Mouse (Mus musculus): ENCODE measurements around the gene Crocc.

The Crocc gene

GRCm38 (mm10) chr4:141020811-141021613, 39.3 kb downstream of the Crocc start:
- DNase-seq (ENCODE audit: low spot score in 2 of 2) = no peak

- no peak for DNase-seq (ENCODE audit: low spot score in 2 of 2)
These were observed 40.1 kb downstream of the Crocc start for GRCm38 (mm10) chr4:141020220-141020619.

GRCm38 (mm10) chr4:141017657-141018436, 42.5 kb downstream of the Crocc start:
- no peak for DNase-seq (ENCODE audit: low spot score in 2 of 2)

DNA sequence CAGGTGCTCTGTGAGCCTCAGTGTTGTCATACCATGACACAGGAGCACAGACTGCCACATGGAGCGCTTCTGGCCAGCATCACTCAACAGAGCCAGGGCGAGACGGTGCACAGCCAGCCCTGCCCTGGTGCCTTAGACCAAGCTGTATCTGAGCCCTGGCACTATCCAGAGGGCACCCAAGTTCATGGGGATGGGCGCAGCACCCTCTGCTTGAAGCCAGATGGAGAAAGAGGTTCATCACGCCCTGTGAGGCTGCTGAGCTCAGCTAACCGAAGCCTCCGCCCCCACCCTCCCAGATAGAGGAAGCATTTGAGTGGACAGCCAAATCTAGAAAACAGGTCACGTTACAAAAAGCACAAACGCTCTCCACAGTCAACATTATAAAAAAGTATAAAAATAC, 44.0 kb downstream of the Crocc start:
- peak in 1 of 2 experiments; percentile 53 for DNase-seq (ENCODE audit: low spot score in 2 of 2)

GRCm38 (mm10) chr4:141015356-141015755, 45.0 kb downstream of the Crocc start:
- DNase-seq (ENCODE audit: low spot score in 2 of 2) = no peak

DNA sequence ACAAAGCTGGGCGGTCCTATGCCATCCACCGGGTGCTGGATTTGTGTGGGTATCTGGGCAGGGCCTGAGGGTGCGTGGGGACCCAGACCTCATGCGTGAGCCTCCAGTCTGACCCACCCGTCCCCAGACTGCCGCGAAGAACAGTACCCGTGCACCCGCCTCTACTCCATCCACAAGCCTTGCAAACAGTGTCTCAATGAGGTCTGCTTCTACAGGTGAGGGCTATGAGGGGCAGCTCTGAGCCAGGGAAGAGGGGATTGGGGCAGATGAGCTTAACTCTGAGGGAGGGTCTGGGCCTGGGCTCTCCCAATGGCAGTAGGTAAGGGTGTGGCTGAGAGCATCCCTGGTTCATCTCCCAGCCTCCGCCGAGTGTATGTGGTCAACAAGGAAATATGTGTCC, 45.5 kb downstream of the Crocc start:
- no peak for DNase-seq (ENCODE audit: low spot score in 2 of 2)

- no peak for DNase-seq (ENCODE audit: low spot score in 2 of 2)
These were observed 46.2 kb downstream of the Crocc start for GRCm38 (mm10) chr4:141014114-141014513.

DNA sequence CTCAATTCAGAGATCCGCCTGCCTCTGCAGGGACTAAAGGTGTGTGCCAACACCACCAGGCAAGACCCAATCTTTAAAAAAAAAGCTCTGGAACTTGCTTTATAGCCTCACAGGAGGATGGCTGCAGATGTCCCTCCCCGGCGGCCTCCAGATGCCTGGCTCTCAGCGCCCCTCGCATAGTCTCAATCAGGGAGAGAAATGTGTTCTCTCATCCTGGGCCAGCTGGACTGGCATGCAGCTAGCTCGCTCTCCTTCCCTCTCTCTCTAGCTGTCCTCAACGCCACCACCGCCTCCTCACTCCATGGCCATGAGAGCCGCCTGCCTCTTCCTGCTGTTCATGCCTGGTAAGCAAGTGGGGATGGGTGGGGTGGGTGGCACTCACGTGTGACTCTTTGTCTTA, 47.8 kb downstream of the Crocc start:
- no peak for DNase-seq (ENCODE audit: low spot score in 2 of 2)

- no peak for DNase-seq (ENCODE audit: low spot score in 2 of 2)
These were observed 48.6 kb downstream of the Crocc start for GRCm38 (mm10) chr4:141011556-141012328.

DNA sequence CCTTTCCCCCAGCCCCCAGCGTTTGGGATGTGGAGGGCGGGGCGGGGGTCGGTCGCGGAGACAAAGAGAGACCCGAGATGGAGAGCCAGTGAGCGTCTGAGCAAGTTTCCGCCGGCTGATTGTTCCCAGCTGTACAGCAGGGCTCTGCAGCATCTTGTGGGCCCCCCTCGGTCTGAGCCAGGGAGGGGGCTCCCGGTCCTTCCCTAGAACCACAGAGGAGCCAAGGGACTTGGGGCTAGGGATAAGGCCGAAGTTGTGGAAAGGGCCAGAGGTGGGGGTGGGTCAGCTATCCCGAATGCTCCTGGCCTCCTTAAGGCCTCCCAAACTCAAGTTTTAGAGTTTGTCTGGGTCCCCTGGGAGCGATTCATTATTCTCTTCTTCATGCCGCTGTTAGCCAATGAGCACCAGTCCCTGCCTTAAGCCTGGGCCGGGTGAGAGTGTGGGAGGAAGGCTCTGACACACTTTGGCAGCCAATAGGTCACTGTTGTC, 49.4 kb downstream of the Crocc start:
- DNase-seq (ENCODE audit: low spot score in 2 of 2) = no peak

DNA sequence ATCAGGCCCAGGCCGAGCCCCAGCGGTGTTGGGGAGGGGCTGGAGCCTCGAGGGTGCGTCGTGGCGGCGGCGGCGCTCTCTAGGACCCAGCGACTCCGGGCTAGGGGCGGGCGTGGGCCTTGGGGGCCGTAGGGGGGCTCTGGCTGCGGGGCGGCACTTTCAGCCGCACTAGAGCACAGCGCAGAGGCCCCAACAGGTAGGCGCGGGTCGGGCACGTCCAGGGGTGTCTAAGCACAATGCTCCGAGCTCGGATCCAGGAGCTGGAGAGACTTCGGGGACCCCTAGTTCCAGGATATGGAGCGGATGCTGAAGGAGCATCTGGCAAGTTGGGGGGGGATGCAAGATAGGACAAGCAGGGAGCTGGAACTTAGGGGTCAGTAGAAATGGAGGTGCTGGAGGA, 49.8 kb downstream of the Crocc start:
- DNase-seq (ENCODE audit: low spot score in 2 of 2) = no peak

DNA sequence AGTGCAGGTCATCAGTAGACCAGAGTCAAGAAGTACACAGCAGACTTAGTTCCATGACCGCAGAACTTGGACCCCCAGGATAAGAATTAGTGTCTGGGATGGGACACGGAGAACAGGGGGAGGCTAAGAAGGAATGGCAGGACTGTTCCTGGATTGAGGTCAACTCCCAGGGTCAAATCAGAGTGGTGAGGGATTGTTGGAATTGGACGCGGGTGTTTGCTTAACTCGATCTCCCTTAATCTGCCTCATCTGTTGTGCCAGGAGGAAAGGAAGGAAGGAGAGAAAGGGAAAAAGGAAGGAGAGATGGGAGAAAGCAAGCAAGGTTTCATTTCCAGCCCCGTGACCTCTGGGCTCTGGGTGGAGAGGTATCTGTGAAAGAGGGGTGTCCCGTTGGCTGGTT, 50.2 kb downstream of the Crocc start, which contains the start of gene Mfap2:
Mfap2 (plus strand) TSS at position 301 of the 400 bp plus-strand sequence.
- DNase-seq (ENCODE audit: low spot score in 2 of 2) = no peak

DNA sequence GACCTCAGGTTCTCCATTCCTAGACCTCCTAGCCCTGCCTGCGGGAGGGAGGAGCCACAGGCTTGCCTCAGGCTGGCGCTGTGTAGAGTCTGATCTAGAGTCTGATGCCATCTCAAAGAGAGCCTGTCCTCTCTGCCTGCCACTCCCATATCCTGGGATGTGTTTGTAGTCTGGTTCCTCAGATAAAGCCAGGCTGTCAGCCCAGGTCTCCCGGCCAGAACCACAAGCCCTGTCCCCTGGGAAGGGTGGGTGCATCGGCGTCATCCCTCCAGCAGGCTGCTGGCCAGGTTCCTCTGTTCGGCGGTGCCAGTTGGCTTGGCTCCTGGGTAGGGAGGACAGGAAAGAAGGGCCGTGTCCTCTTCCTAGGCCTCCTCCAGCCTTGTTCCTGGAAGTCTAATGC, 52.3 kb downstream of the Crocc start:
- DNase-seq (ENCODE audit: low spot score in 2 of 2) = no peak

DNA sequence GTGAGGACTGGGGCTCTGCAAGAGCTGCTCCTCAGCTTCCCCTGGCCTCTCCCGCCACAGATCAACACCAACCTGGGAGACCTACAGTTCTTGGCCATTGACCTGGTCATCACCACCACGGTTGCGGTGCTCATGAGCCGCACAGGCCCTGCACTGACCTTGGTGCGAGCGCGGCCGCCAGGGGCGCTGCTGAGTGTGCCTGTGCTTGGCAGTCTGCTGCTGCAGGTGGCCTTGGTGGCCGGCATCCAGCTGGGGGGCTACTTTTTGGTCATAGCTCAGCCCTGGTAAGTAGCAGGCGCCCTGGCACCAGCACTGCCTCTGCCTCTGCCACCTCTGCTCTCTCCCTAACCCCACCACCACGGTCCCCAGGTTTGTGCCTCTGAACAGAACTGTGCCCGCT, 54.4 kb downstream of the Crocc start:
- no peak for DNase-seq (ENCODE audit: low spot score in 2 of 2)

DNA sequence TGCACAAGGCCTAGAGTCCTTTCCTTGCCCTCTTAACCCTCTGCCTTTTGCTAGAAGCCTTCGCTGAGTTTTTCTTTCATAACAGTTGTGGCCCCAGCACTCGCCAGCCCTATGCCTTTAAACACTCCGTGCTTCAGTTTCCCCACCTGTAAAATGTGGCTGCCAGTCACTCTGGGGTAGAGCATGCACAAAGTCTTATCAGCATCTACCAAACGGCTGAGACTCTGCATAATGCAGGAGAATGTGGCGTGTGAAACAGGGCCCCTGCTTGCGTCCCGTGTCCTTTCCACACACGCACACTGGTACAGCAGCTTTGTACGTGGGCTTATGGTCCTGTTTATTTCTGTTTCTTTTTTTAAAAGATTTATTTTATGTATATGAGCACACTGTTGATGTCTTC, 63.5 kb downstream of the Crocc start:
- DNase-seq (ENCODE audit: low spot score in 2 of 2) = no peak

- DNase-seq (ENCODE audit: low spot score in 2 of 2) = no peak
These were observed 64.5 kb downstream of the Crocc start for GRCm38 (mm10) chr4:140995811-140996210.

GRCm38 (mm10) chr4:140993846-140994245, 66.5 kb downstream of the Crocc start:
- no peak for DNase-seq (ENCODE audit: low spot score in 2 of 2)

- no peak for DNase-seq (ENCODE audit: low spot score in 2 of 2)
These were observed 68.1 kb downstream of the Crocc start for GRCm38 (mm10) chr4:140992215-140992614.

- DNase-seq (ENCODE audit: low spot score in 2 of 2) = no peak
These were observed 70.9 kb downstream of the Crocc start for GRCm38 (mm10) chr4:140989447-140989846.

DNA sequence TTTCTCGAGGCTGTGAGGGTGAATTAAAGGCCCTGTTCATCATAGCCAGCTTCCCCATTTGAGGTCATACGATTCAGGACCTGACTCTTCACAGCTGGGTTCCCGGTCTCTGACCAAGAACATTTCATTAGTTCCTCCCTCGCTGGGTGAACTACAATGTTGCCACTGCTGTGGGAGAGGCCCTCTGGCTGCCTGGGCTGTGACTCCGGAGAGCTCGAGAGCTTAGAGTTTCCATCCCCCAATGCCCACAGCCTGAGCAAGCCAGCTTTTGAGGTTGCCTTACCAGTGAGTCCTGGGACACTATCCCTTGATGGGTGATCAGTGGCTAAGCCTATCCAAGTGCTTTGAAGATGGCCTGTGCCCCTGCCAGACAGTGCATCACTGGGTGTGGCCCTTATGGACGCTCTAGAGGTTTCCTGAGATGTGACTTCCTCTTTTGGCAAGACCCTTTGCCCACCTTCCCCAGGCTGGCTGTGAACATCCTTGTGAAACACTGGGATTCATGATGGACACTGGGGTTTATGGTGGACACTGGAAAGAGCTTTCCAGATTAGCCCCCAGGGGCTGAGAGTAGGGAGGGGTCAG, 71.6 kb downstream of the Crocc start:
- no peak for DNase-seq (ENCODE audit: low spot score in 2 of 2)

- DNase-seq (ENCODE audit: low spot score in 2 of 2) = no peak
These were observed 72.9 kb downstream of the Crocc start for GRCm38 (mm10) chr4:140987476-140987875.

Data from frontal cortex, postnatal 36 days (tissue).